Mouse (Mus musculus): Measurements from ENCODE around the gene Fam222a. TPM values are rescaled to one million over a fixed set of nuclear protein-coding genes. Genes with fewer than 3 reads are reported as not detected.

Fam222a gene
- polyA plus RNA-seq, 1 experiment from 2014 or later: 8.3 TPM

GRCm38 (mm10) chr5:114602012-114602411 lies 34.2 kb downstream of the Fam222a start:
- 83% methylated on average over 8 of the region's 8 CpGs for WGBS
- no peaks in the 10 kb centered on the region for H3K36me3 ChIP-seq
- H3K4me1 ChIP-seq (replicated peaks): peaks cover 41% of the 10 kb centered on the region
- H3K4me3 ChIP-seq: no peak overlapping the region
- no peaks in the 10 kb centered on the region for H3K9me3 ChIP-seq
- H3K9ac ChIP-seq: no peak overlapping the region
- no peak overlapping the region for H3K4me2 ChIP-seq
- no peak for ATAC-seq (ENCODE audit: low FRiP score, low read depth)
- H3K27me3 ChIP-seq: no peaks in the 10 kb centered on the region
- no peak overlapping the region for H3K27ac ChIP-seq (replicated peaks)

DNA sequence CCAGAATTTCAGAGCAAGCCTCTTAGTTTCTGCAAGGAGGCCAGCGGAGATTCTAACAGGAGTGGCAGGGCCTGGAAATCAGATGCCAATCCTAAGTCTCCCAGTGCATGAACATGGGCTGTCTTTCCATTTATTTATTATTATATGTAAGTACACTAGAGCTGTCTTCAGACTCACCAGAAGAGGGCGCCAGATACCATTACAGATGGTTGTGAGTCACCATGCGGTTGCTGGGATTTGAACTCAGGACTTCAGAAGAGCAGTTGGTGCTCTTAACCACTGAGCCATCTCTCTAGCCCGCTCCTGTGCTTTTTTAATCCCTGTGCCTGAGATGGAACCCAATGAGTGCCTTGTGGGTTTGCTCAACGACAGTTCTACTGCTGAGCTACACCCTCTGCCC lies 36.2 kb downstream of the Fam222a start:
- Histone ChIP-seq H3K27ac (replicated peaks) (no peak overlapping the region), H3K9me3 (no peaks in the 10 kb centered on the region), H3K27me3 (no peaks in the 10 kb centered on the region), H3K36me3 (no peaks in the 10 kb centered on the region), H3K4me1 (replicated peaks) (peaks cover 50% of the 10 kb centered on the region), H3K4me2 (no peak overlapping the region), H3K9ac (no peak overlapping the region), H3K4me3 (no peak overlapping the region)
- WGBS: 84% methylated on average over 5 of the region's 5 CpGs
- no peak for ATAC-seq (ENCODE audit: low FRiP score, low read depth)

GRCm38 (mm10) chr5:114604781-114605290 lies 37.0 kb downstream of the Fam222a start:
- peak; percentile 16 for ATAC-seq (ENCODE audit: low FRiP score, low read depth)
- H3K36me3 ChIP-seq: no peaks in the 10 kb centered on the region
- peaks cover 56% of the 10 kb centered on the region for H3K4me1 ChIP-seq (replicated peaks)
- H3K4me2 ChIP-seq: no peak overlapping the region
- peak overlapping the region; percentile 54; the same call in 1 of the 2 replicates for H3K27ac ChIP-seq (replicated peaks)
- H3K27me3 ChIP-seq: no peaks in the 10 kb centered on the region
- no peak overlapping the region for H3K9ac ChIP-seq
- 15% methylated on average over 11 of the region's 11 CpGs for WGBS
- H3K9me3 ChIP-seq: no peaks in the 10 kb centered on the region
- no peak overlapping the region for H3K4me3 ChIP-seq

DNA sequence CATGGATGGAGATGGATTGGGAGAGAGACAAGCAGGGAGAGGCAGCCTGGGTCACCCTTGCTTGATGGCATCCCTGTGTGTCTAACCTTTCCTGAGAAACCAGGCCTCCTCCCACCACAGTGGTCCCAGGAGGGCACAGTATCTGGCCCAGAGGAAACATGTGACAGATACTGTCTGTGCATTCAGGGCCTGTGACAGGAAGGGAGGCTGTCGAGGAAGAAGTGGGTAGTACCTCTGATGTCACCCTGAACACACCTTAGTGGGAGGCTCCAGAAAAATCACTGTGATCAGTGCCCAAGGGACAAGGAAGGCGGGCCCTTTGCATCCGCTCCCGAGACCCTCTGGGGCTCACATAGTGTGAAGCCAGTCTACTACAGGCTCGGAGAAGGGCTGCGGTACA lies 38.2 kb downstream of the Fam222a start:
- 71% methylated on average over 6 of the region's 6 CpGs for WGBS
- H3K4me2 ChIP-seq: no peak overlapping the region
- no peaks in the 10 kb centered on the region for H3K36me3 ChIP-seq
- H3K9me3 ChIP-seq: no peaks in the 10 kb centered on the region
- no peak overlapping the region for H3K4me3 ChIP-seq
- no peak overlapping the region for H3K9ac ChIP-seq
- H3K4me1 ChIP-seq (replicated peaks): peaks cover 56% of the 10 kb centered on the region
- no peak for ATAC-seq (ENCODE audit: low FRiP score, low read depth)
- no peaks in the 10 kb centered on the region for H3K27me3 ChIP-seq
- peak overlapping the region; percentile 54 for H3K27ac ChIP-seq (replicated peaks)

DNA sequence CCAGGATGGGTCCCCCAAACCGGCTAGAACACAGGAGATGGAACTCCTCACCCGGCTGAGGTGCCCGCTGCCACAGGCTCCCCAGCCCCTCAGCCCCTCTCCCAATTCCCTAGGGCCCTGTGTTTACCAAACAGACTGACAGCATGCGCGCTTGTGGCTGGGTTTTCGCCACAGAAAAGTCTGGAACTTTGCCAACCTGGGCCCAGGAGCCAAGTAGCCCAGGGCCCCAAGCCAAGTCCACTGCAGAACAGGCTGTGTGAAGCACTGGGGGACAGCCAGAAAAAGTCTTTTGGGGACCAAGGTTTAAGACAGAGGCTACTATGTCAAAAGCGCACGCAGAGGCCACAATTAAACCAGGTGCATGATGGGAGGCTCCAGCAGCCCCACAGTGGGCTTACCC lies 39.8 kb downstream of the Fam222a start:
- no peaks in the 10 kb centered on the region for H3K36me3 ChIP-seq
- no peaks in the 10 kb centered on the region for H3K27me3 ChIP-seq
- H3K27ac ChIP-seq (replicated peaks): peak overlapping the region; percentile 72
- WGBS: 42% methylated on average over 8 of the region's 8 CpGs
- H3K9me3 ChIP-seq: no peaks in the 10 kb centered on the region
- H3K4me3 ChIP-seq: no peak overlapping the region
- ATAC-seq (ENCODE audit: low FRiP score, low read depth): 0 out of 2 replicates have a peak, but pooled peaks have one; percentile 7
- no peak overlapping the region for H3K9ac ChIP-seq
- H3K4me2 ChIP-seq: no peak overlapping the region
- peaks cover 59% of the 10 kb centered on the region for H3K4me1 ChIP-seq (replicated peaks)

DNA sequence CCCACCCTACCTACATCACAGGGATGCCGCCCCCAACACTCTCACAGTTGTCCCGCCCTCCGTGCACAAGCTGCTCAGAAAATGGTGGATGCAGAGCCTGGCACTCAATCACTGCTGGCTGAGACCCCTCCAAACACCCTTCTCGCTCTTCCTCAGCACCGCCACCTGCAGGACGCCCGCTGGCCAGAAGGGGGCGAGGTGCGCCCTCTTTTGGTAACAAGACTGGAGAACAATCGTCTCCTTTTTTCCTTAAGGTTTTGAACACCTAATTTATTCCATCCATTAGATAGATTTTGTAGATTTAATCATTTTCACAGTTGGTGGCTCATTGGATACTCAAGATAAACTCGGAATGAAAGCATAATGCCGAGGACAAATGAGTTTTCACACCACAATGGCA lies 40.7 kb downstream of the Fam222a start:
- peak; percentile 21; the same call in 1 of the 2 replicates for ATAC-seq (ENCODE audit: low FRiP score, low read depth)
- Histone ChIP-seq H3K4me3 (no peak overlapping the region), H3K9ac (no peak overlapping the region), H3K9me3 (no peaks in the 10 kb centered on the region), H3K27ac (replicated peaks) (peak overlapping the region; percentile 72), H3K27me3 (no peaks in the 10 kb centered on the region), H3K36me3 (no peaks in the 10 kb centered on the region), H3K4me1 (replicated peaks) (peaks cover 59% of the 10 kb centered on the region), H3K4me2 (no peak overlapping the region)
- whole genome bisulfite sequencing: 5% methylated on average over 12 of the region's 12 CpGs

DNA sequence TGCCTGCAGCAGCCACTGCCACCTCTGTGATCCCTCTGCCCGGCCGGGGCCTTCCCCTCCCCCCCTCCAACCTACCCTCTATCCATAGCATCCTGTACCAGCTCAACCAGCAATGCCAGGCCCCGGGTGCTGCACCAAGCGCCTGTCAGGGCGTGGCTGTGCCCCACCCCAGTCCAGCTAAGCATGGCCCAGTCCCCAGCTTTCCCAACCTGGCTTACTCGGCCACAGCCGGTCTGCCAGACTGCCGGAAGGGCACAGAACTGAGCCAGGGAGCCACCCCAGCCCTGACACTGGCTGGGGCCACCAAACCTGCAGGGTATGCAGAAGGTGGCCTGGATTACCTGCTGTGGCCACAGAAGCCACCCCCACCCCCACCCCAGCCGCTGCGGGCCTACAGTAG lies 43.4 kb downstream of the Fam222a start:
- no peak for ATAC-seq (ENCODE audit: low FRiP score, low read depth)
- Histone ChIP-seq H3K9me3 (no peaks in the 10 kb centered on the region), H3K36me3 (no peaks in the 10 kb centered on the region), H3K27ac (replicated peaks) (no peak overlapping the region), H3K27me3 (no peaks in the 10 kb centered on the region), H3K4me2 (no peak overlapping the region), H3K9ac (no peak overlapping the region), H3K4me3 (no peak overlapping the region), H3K4me1 (replicated peaks) (peaks cover 36% of the 10 kb centered on the region)
- whole genome bisulfite sequencing: 91% methylated on average over 10 of the region's 10 CpGs

DNA sequence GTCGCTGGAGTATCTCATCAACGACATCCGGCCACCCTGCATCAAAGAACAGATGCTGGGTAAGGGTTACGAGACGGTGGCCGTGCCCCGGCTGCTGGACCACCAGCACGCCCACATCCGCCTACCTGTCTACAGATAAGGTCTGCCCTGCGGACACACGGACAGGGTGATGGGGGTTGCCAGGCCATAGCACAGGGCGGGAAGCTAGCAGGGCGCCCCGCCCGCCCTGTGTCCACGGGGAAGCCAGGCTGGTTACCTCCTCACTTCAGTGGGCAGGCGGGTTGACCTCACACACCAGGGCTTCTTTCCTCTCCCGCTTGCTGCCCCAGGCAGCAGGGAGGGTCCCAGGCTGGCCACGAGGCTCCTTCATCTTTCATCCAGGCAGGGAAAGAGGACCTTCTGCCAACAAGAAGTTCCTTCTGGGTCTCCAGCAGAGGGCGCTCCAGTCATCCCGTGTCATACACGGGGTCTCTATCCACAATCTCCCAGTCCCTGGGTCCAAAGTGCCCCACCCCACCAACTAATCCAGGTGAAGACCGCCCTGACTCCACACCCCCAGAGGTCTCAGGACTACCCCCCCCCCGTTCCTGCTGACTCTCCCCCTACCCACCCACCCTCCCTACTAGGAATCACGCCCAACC lies 44.3 kb downstream of the Fam222a start:
- Histone ChIP-seq H3K4me3 (no peak overlapping the region), H3K9me3 (no peaks in the 10 kb centered on the region), H3K36me3 (no peaks in the 10 kb centered on the region), H3K27me3 (no peaks in the 10 kb centered on the region), H3K9ac (no peak overlapping the region), H3K4me1 (replicated peaks) (peaks cover 28% of the 10 kb centered on the region), H3K4me2 (no peak overlapping the region), H3K27ac (replicated peaks) (no peak overlapping the region)
- 73% methylated on average over 25 of the region's 25 CpGs for WGBS
- ATAC-seq (ENCODE audit: low FRiP score, low read depth): no peak

- H3K27ac ChIP-seq (replicated peaks): no peak overlapping the region
- 0 out of 2 replicates have a peak, but pooled peaks cover 3% of the 10 kb centered on the region for H3K4me1 ChIP-seq (replicated peaks)
- H3K4me2 ChIP-seq: no peak overlapping the region
- H3K9ac ChIP-seq: no peak overlapping the region
- no peak overlapping the region for H3K4me3 ChIP-seq
- WGBS: 67% methylated on average over 7 of the region's 7 CpGs
- no peaks in the 10 kb centered on the region for H3K9me3 ChIP-seq
- H3K36me3 ChIP-seq: no peaks in the 10 kb centered on the region
- no peak for ATAC-seq (ENCODE audit: low FRiP score, low read depth)
- H3K27me3 ChIP-seq: no peaks in the 10 kb centered on the region
Measured at GRCm38 (mm10) chr5:114614863-114615262, 47.0 kb downstream of the Fam222a start.

- Histone ChIP-seq H3K4me1 (replicated peaks) (0 out of 2 replicates have a peak, but pooled peaks cover 3% of the 10 kb centered on the region), H3K9me3 (no peaks in the 10 kb centered on the region), H3K9ac (no peak overlapping the region), H3K36me3 (no peaks in the 10 kb centered on the region), H3K4me2 (no peak overlapping the region), H3K27me3 (no peaks in the 10 kb centered on the region), H3K27ac (replicated peaks) (no peak overlapping the region), H3K4me3 (no peak overlapping the region)
- no peak; the same call in 1 of the 2 replicates for ATAC-seq (ENCODE audit: low FRiP score, low read depth)
- WGBS: 83% methylated on average over 11 of the region's 11 CpGs
Measured at GRCm38 (mm10) chr5:114616336-114617061, 48.7 kb downstream of the Fam222a start.

GRCm38 (mm10) chr5:114617809-114618208 lies 50.0 kb downstream of the Fam222a start:
- no peak for ATAC-seq (ENCODE audit: low FRiP score, low read depth)
- WGBS: 77% methylated on average over 12 of the region's 12 CpGs
- no peak overlapping the region for H3K4me2 ChIP-seq

DNA sequence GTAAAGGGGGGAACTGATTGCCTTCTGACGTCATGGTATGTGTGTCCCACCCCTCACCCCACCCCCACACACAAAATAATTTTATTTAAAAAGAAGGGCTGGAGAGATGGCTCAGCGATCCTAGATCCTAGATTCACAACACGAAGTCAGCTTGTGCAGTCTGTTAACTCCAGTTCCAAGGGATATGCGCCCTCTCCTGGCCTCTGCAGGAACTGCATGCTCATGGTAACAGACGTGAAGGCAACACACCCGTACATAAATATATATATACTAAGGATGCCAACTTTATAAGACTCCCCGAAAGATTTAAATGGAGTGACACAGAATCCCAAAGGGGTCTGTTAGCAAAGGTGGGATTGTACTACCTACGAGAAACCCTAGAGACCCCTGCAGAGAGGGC lies 51.0 kb downstream of the Fam222a start:
- Histone ChIP-seq H3K4me1 (replicated peaks) (no peaks in the 10 kb centered on the region), H3K9ac (no peak overlapping the region), H3K27ac (replicated peaks) (no peak overlapping the region), H3K4me2 (no peak overlapping the region), H3K4me3 (no peak overlapping the region), H3K27me3 (no peaks in the 10 kb centered on the region), H3K9me3 (no peaks in the 10 kb centered on the region), H3K36me3 (no peaks in the 10 kb centered on the region)
- ATAC-seq (ENCODE audit: low FRiP score, low read depth): no peak; the same call in 1 of the 2 replicates
- WGBS: 25% methylated on average over 8 of the region's 8 CpGs

More at GRCm38 (mm10) chr5:114617809-114618208, 50.0 kb downstream of the Fam222a start:
- no peak overlapping the region for H3K9ac ChIP-seq
- no peak overlapping the region for H3K27ac ChIP-seq (replicated peaks)
- no peak overlapping the region for H3K4me3 ChIP-seq
- H3K27me3 ChIP-seq: no peaks in the 10 kb centered on the region
- H3K9me3 ChIP-seq: no peaks in the 10 kb centered on the region
- no peaks in the 10 kb centered on the region for H3K4me1 ChIP-seq (replicated peaks)
- no peaks in the 10 kb centered on the region for H3K36me3 ChIP-seq
